Comparison of ENCODE assay signal across 12 mouse cellular contexts in the genomic region with DNA sequence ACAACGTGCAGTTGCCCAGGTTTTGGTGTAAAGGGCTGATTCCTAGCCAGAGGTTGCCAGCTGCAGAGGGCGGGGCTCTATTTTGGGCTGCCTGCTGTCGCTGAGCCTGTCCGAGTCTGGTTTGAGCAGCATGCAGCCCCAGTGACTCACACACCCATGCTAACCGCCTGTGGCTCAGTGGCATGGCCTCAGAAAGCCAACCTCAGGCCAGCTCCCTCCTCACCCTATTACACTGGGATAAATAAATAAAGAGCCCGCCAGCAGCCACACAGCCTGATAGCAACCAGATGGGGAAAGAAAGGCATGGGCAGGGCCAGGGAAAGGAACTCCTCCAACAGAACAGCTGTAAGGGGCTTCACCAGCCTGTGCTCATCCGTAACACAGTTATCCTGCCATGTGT.
DNase-seq lines count a peak whose midpoint lies in the region; ATAC-seq and TF ChIP-seq lines count a peak whose summit lies in the region.
"Had no signal": no experiment of that assay in that cellular context is flagged by ENCODE, and none has a peak within 500 bp of the region (broad histone marks: within the 10 kb centered on the region; RNA-seq: fewer than 3 reads in every experiment).

No protein-coding gene starts in this region.

- H3K4me1 ChIP-seq in limb, embryonic 13.5 days: peaks cover 6% of the 10 kb centered on the region
- H3K4me1 ChIP-seq: heart, embryonic 13.5 days had no signal

- ATAC-seq in limb, embryonic 13.5 days (ENCODE audit: low FRiP score, low read depth): 0 out of 2 replicates have a peak, but pooled peaks have one; percentile 28
- no peak for ATAC-seq in inflammation-experienced regulatory T-cells, adult 6 months
- ATAC-seq: CD4-positive, CD25-positive, alpha-beta regulatory T cell, adult 4 months had no signal

- intact Hi-C loops in heart, postnatal 36 days (cut with DNase I): no loop called here
- intact Hi-C loops in left cerebral cortex, adult 2 months (cut with DNase I): no loop called here

- no peaks in the 10 kb centered on the region for H3K27me3 ChIP-seq in limb, embryonic 13.5 days
- H3K27me3 ChIP-seq: heart, embryonic 13.5 days had no signal

- 13% methylated on average over 7 of the region's 7 CpGs for WGBS in limb, embryonic 13.5 days

- H3K4me3 ChIP-seq in limb, embryonic 13.5 days: no peak overlapping the region
- H3K4me3 ChIP-seq in left cerebral cortex, adult 2 months: no peak overlapping the region
- H3K4me3 ChIP-seq: heart, embryonic 13.5 days; megakaryocyte, embryonic 14.5 days had no signal

- H3K4me2 ChIP-seq in limb, embryonic 13.5 days (replicated peaks): no peak overlapping the region
- H3K4me2 ChIP-seq: heart, embryonic 13.5 days had no signal

- no peaks in the 10 kb centered on the region for H3K36me3 ChIP-seq in limb, embryonic 13.5 days
- H3K36me3 ChIP-seq: heart, embryonic 13.5 days had no signal

- DNase-seq in heart, adult 11 months: peak; percentile 90
- DNase-seq in heart, postnatal 36 days: no peak
- peak; percentile 97 for DNase-seq in 3T3-L1 (ENCODE audit: low read depth, low spot score)
- peak; percentile 55 for DNase-seq in embryo, embryonic 10.5 days (ENCODE audit: low spot score)
- no peak for DNase-seq in cerebellum, postnatal 36 days
- DNase-seq in left cerebral cortex, adult 2 months (ENCODE audit: extremely low spot score in 1 of 2, low spot score in 2 of 2): no peak
- DNase-seq: thymus, postnatal 4 days had no signal

- TF ChIP-seq CTCF in left cerebral cortex, adult 2 months (IDR thresholded peaks at IDR 0.05): no peak

- H3K9ac ChIP-seq in limb, embryonic 13.5 days: no peak overlapping the region
- H3K9ac ChIP-seq: heart, embryonic 13.5 days had no signal

- H3K9me3 ChIP-seq in limb, embryonic 13.5 days: no peaks in the 10 kb centered on the region
- H3K9me3 ChIP-seq: heart, embryonic 13.5 days; megakaryocyte, embryonic 14.5 days had no signal

- no peak overlapping the region for H3K27ac ChIP-seq in limb, embryonic 13.5 days
- H3K27ac ChIP-seq in left cerebral cortex, adult 2 months: no peak overlapping the region
- H3K27ac ChIP-seq: heart, embryonic 13.5 days had no signal

Comparison
In these comparisons a context has a peak if more than half of its experiments do, and no peak if none do; other contexts are left out.
1. DNase-seq: peak in heart, adult 11 months (single experiment), 3T3-L1 (single experiment) and embryo, embryonic 10.5 days (single experiment); none in heart, postnatal 36 days (0 of 2), cerebellum, postnatal 36 days (0 of 2) and left cerebral cortex, adult 2 months (0 of 2).